Mouse (Mus musculus) lung, adult 2 months (tissue): ENCODE results near the gene Pygl.

ENCODE experiments used
- CTCF ChIP-seq: fragments of 200-500 bp; IDR thresholded peaks from 2 replicates; pipeline ENCODE4 v1.5.1; 2011; ENCODE audit warnings: mild to moderate bottlenecking, low read length, control low read depth; ENCODE audit not compliant: insufficient read depth
- POLR2A ChIP-seq: fragments of 200-500 bp; IDR thresholded peaks from 2 replicates; pipeline ENCODE4 v1.6.1; 2011; ENCODE audit warnings: low read depth, mild to moderate bottlenecking, control low read depth, low read length, borderline replicate concordance; ENCODE audit errors: extremely low read depth

DNA sequence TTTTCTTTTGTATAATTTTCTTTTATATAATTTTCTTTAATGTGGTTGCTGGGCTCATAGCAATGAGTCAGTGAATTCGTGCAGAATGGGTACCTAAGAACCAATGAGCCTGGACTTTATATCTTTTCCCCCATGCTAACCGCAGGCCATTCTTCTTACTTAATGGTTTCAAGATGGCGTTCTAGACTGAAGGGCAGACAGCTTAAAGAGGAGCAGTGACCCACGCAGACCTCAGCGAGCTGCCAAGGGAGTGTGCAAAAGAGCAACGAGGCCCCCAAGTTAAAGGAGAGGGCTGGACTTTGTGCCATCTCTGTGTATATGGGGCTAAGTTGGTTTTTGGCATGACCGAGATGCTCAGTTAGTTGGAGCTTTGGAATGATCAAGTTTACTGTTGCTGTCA, 32.4 kb upstream of the Pygl start:
- no peak for TF ChIP-seq CTCF
- no peak for TF ChIP-seq POLR2A
